In the genomic region with DNA sequence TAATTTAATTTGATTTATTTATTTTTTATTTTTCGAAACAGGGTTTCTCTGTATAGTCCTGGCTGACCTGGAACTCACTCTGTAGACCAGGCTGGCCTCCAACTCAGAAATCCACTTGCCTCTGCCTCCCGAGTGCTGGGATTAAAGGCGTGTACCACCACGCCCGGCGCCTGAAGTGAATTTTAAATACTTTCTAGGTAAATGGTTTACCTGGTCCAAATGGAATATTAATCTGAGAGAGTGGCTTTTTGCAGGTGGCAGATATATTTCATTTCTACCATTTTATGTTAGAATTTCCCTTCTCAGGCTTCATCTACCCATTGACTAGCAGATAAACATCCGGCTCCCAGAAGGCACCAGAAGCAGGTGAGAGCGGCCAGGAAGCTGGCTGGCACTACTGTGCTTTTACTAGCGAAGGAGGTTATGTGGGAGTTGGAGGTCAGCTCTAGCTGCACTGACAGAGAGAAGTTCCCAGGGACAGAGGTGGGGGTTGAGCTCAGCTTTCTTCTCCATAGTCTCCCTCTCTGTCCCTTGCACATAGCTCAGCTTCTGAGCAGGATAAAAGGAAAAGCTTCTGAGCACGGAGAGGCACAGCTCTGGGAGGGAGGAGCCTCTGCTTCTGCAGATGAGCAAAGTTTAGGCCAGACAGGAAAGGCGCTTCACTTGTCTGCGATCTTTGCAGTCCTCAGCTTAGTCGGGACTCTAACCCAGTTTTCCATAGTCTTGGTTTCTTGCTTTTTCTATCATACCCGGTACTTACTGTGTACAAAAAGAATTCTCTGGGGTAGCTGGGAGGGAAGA, we compare ENCODE assay signal across 12 mouse cellular contexts. TPM values are rescaled to one million over a fixed set of nuclear protein-coding genes. Genes with fewer than 3 reads are reported as not detected.
A peak's percentile ranks its signal among the peaks of the same experiment; 100 is the strongest.
DNase-seq lines count a peak whose midpoint lies in the region; ATAC-seq and TF ChIP-seq lines count a peak whose summit lies in the region.
"Had no signal": no experiment of that assay in that cellular context is flagged by ENCODE, and none has a peak within 500 bp of the region (broad histone marks: within the 10 kb centered on the region; RNA-seq: fewer than 3 reads in every experiment).

No protein-coding gene starts in this region.

- H3K4me1 ChIP-seq in heart, embryonic 13.5 days: peaks cover 70% of the 10 kb centered on the region
- peaks cover 69% of the 10 kb centered on the region for H3K4me1 ChIP-seq in megakaryocyte, embryonic 14.5 days
- H3K4me1 ChIP-seq in small intestine, adult 2 months (ENCODE audit: control insufficient read depth, insufficient read depth, insufficient read length, low read length): peaks cover 26% of the 10 kb centered on the region

- no peak for DNase-seq in heart, adult 18-20 months
- DNase-seq in kidney, adult 9 months: peak; percentile 58
- DNase-seq in right cerebral cortex, adult 18-20 months: no peak
- no peak for DNase-seq in right cerebral cortex, postnatal 36 days (ENCODE audit: low spot score in 2 of 2)
- DNase-seq: midbrain, embryonic 14.5 days had no signal

- peak overlapping the region; percentile 98 for H3K4me3 ChIP-seq in heart, embryonic 13.5 days
- H3K4me3 ChIP-seq in megakaryocyte, embryonic 14.5 days (replicated peaks): peak overlapping the region; percentile 75
- 0 out of 2 replicates have a peak overlapping the region, but pooled peaks have one; percentile 15 for H3K4me3 ChIP-seq in small intestine, adult 2 months (ENCODE audit: low read depth, low read length)

- peak overlapping the region; percentile 88 for H3K4me2 ChIP-seq in heart, embryonic 13.5 days

- peaks cover 47% of the 10 kb centered on the region for H3K36me3 ChIP-seq in heart, embryonic 13.5 days
- H3K36me3 ChIP-seq in megakaryocyte, embryonic 14.5 days (replicated peaks; ENCODE audit: low read length): peaks cover 65% of the 10 kb centered on the region
- H3K36me3 ChIP-seq in small intestine, adult 2 months (ENCODE audit: control insufficient read depth, insufficient read depth, low read length): peaks cover 39% of the 10 kb centered on the region

- no peak for TF ChIP-seq POLR2A in small intestine, adult 2 months (IDR thresholded peaks at IDR 0.05; ENCODE audit: low read depth, low read length)

- peak overlapping the region; percentile 89 for H3K9ac ChIP-seq in heart, embryonic 13.5 days

- no peaks in the 10 kb centered on the region for H3K27me3 ChIP-seq in heart, embryonic 13.5 days (replicated peaks)
- no peaks in the 10 kb centered on the region for H3K27me3 ChIP-seq in megakaryocyte, embryonic 14.5 days (replicated peaks)
- H3K27me3 ChIP-seq in small intestine, adult 2 months (ENCODE audit: control insufficient read depth, insufficient read depth, low read length): no peaks in the 10 kb centered on the region
- H3K27me3 ChIP-seq: CH12.LX; embryonic facial prominence, embryonic 15.5 days had no signal

- H3K27ac ChIP-seq in heart, embryonic 13.5 days (replicated peaks): peak overlapping the region; percentile 82
- H3K27ac ChIP-seq in small intestine, adult 2 months (ENCODE audit: insufficient read depth, low read depth, low read length): no peak overlapping the region

- H3K9me3 ChIP-seq in heart, embryonic 13.5 days: no peaks in the 10 kb centered on the region
- H3K9me3 ChIP-seq in megakaryocyte, embryonic 14.5 days: no peaks in the 10 kb centered on the region
- H3K9me3 ChIP-seq: embryonic facial prominence, embryonic 15.5 days had no signal

- 64% methylated on average over 14 of the region's 14 CpGs for WGBS in heart, embryonic 13.5 days
- 66% methylated on average over 14 of the region's 14 CpGs for WGBS in small intestine, adult 2 months

- no peak for ATAC-seq in heart, embryonic 13.5 days (ENCODE audit: extremely low read depth, insufficient number of reproducible peaks, low FRiP score, low TSS enrichment)
- no peak for ATAC-seq in megakaryocyte, adult 5-6 weeks (ENCODE audit: poor library complexity, severe bottlenecking)
- ATAC-seq: inflammation-experienced regulatory T-cells, adult 6 months had no signal

- no peak for TF ChIP-seq CTCF in small intestine, adult 2 months (IDR thresholded peaks at IDR 0.05; ENCODE audit: extremely low read depth, insufficient read length, insufficient replicate concordance, low read depth, low read length)

RNA-seq across cellular contexts. Expression of a gene that starts 2.0 kb away (rescaled TPM):
- 136 and 145 TPM in 2 replicates for polyA plus RNA-seq in heart, embryonic 13.5 days (2015; fragmentation: Nextera tagmentation; extraction: Ambion mirVana)
- total RNA-seq in heart, adult 18-20 months (2021): 10 to 100 TPM; 22.1 to 26.5 TPM
- 43.0 and 56.1 TPM in 2 replicates for polyA plus RNA-seq in megakaryocyte, embryonic 14.5 days (2012; ENCODE audit: insufficient read depth, low replicate concordance)
- total RNA-seq in megakaryocyte, adult 5-6 weeks (2015): 92.0 and 93.7 TPM in 2 replicates
- 78.5 and 86.1 TPM in 2 replicates for total RNA-seq in megakaryocyte, adult 5-6 weeks (2017)
- 44.2 and 99.2 TPM in 2 replicates for polyA plus RNA-seq in small intestine, adult 2 months (2012; rRNA removed)

RNA-seq across cellular contexts. Expression of a gene that starts 2.1 kb away (rescaled TPM):
- polyA plus RNA-seq in heart, embryonic 13.5 days (2015; fragmentation: Nextera tagmentation; extraction: Ambion mirVana): 6.9 and 7.0 TPM in 2 replicates
- 1 to 10 TPM; 3.6 to 4.6 TPM for total RNA-seq in heart, adult 18-20 months (2021)
- 9.6 and 13.9 TPM in 2 replicates for polyA plus RNA-seq in megakaryocyte, embryonic 14.5 days (2012; ENCODE audit: insufficient read depth, low replicate concordance)
- total RNA-seq in megakaryocyte, adult 5-6 weeks (2015): 3.6 and 5.1 TPM in 2 replicates
- total RNA-seq in megakaryocyte, adult 5-6 weeks (2017): 7.1 and 13.8 TPM in 2 replicates
- polyA plus RNA-seq in small intestine, adult 2 months (2012; rRNA removed): 6.2 and 11.0 TPM in 2 replicates

RNA-seq across cellular contexts. Expression of a gene that starts 15.4 kb away (rescaled TPM):
- polyA plus RNA-seq in heart, embryonic 13.5 days (2015; fragmentation: Nextera tagmentation; extraction: Ambion mirVana): 0.72 and 4.8 TPM in 2 replicates
- not detected for total RNA-seq in heart, adult 18-20 months (2021)
- polyA plus RNA-seq in megakaryocyte, embryonic 14.5 days (2012; ENCODE audit: insufficient read depth, low replicate concordance): not detected in 2 replicates
- not detected in 2 replicates for total RNA-seq in megakaryocyte, adult 5-6 weeks (2015)
- not detected in 2 replicates for total RNA-seq in megakaryocyte, adult 5-6 weeks (2017)
- 0.20 and 0.79 TPM in 2 replicates for polyA plus RNA-seq in small intestine, adult 2 months (2012; rRNA removed)

RNA-seq across cellular contexts. Expression of a gene that starts 58.7 kb away (rescaled TPM):
- 18.7 and 20.6 TPM in 2 replicates for polyA plus RNA-seq in heart, embryonic 13.5 days (2015; fragmentation: Nextera tagmentation; extraction: Ambion mirVana)
- total RNA-seq in heart, adult 18-20 months (2021): 10 to 100 TPM; 49.7 to 53.9 TPM
- polyA plus RNA-seq in megakaryocyte, embryonic 14.5 days (2012; ENCODE audit: insufficient read depth, low replicate concordance): 23.7 and 69.4 TPM in 2 replicates
- 22.9 and 25.0 TPM in 2 replicates for total RNA-seq in megakaryocyte, adult 5-6 weeks (2015)
- 7.6 and 7.8 TPM in 2 replicates for total RNA-seq in megakaryocyte, adult 5-6 weeks (2017)
- polyA plus RNA-seq in small intestine, adult 2 months (2012; rRNA removed): 10.0 and 26.0 TPM in 2 replicates

RNA-seq across cellular contexts. Expression of a gene that starts 59.0 kb away (rescaled TPM):
- polyA plus RNA-seq in heart, embryonic 13.5 days (2015; fragmentation: Nextera tagmentation; extraction: Ambion mirVana): 10.0 and 11.8 TPM in 2 replicates
- total RNA-seq in heart, adult 18-20 months (2021): 1 to 10 TPM; 8.0 to 8.4 TPM
- 0.44 and 0.82 TPM in 2 replicates for polyA plus RNA-seq in megakaryocyte, embryonic 14.5 days (2012; ENCODE audit: insufficient read depth, low replicate concordance)
- total RNA-seq in megakaryocyte, adult 5-6 weeks (2015): 2.6 and 5.8 TPM in 2 replicates
- total RNA-seq in megakaryocyte, adult 5-6 weeks (2017): 7.7 and 9.3 TPM in 2 replicates
- 1.5 and 1.9 TPM in 2 replicates for polyA plus RNA-seq in small intestine, adult 2 months (2012; rRNA removed)

Comparison
In these comparisons a context has a peak if more than half of its experiments do, and no peak if none do; other contexts are left out.
1. H3K4me3 ChIP-seq: peak in every context shown above with its lines; median percentile 98 in heart, embryonic 13.5 days; 75 in megakaryocyte, embryonic 14.5 days; 15 in small intestine, adult 2 months.